Mouse (Mus musculus) neural tube, embryonic 14.5 days (tissue): ENCODE results near the gene Iqcd. TPM values are rescaled to one million over a fixed set of nuclear protein-coding genes. Genes with fewer than 3 reads are reported as not detected.

Source experiments
- ATAC-seq: fragments of 200-750 bp; cut with Nextera tagmentation; 2 replicates; pipeline ENCODE4 v1.8.0; 2017; ENCODE audit warnings: low read depth, mild to moderate bottlenecking, moderate TSS enrichment, moderate library complexity
- H3K27ac ChIP-seq: fragments of 300-500 bp; sonication (generic); 2 replicates; pipeline ENCODE4 v1.5.1; 2014; ENCODE audit warnings: low read depth, mild to moderate bottlenecking, control low read depth, low read length, moderate library complexity, mixed read lengths
- H3K27me3 ChIP-seq: fragments of 300-500 bp; sonication (generic); 2 replicates; pipeline ENCODE4 v1.6.1; 2014; ENCODE audit warnings: low read length; ENCODE audit not compliant: control insufficient read depth, insufficient read depth
- H3K36me3 ChIP-seq: fragments of 300-500 bp; sonication (generic); 2 replicates; pipeline ENCODE4 v1.6.1; 2014; ENCODE audit warnings: low read length, mixed read lengths; ENCODE audit not compliant: control insufficient read depth, insufficient read depth
- H3K4me1 ChIP-seq: fragments of 300-500 bp; sonication (generic); 2 replicates; pipeline ENCODE4 v1.6.1; 2014; ENCODE audit warnings: low read length; ENCODE audit not compliant: control insufficient read depth, insufficient read depth
- H3K4me2 ChIP-seq: fragments of 300-500 bp; sonication (generic); 2 replicates; pipeline ENCODE4 v1.6.1; 2014; ENCODE audit warnings: mild to moderate bottlenecking, low read depth, low read length, control low read depth
- H3K4me3 ChIP-seq: fragments of 300-500 bp; sonication (generic); 2 replicates; pipeline ENCODE4 v1.5.1; 2014; ENCODE audit warnings: low read depth, low read length, control low read depth, mixed read lengths
- H3K9ac ChIP-seq: fragments of 300-500 bp; sonication (generic); replicated peaks from 2 replicates; pipeline ENCODE4 v1.6.1; 2014; ENCODE audit warnings: low read depth, mild to moderate bottlenecking, control low read depth, low read length, mixed read lengths
- H3K9me3 ChIP-seq: fragments of 300-500 bp; sonication (generic); 2 replicates; pipeline ENCODE4 v1.6.1; 2016; ENCODE audit warnings: low read length; ENCODE audit not compliant: control insufficient read depth
- WGBS: fragments of 180-500 bp; shearing (Covaris S2); extraction: QIAGEN DNeasy Blood & Tissue Kit; methylation state at CpG from one replicate; pipeline ENCODE4 v1.1.7; 2014; 5-methylcytosine and 5-hydroxymethylcytosine counted together
- polyA plus RNA-seq: library from polyadenylated mRNA; unstranded; fragments of >200 nt; fragmentation: Nextera tagmentation; extraction: Ambion mirVana; gene quantifications from 2 replicates; pipeline ENCODE4 v1.2.1, GENCODE M21; 2014

Iqcd gene
- polyA plus RNA-seq, 1 experiment from 2014 or later = 1.3 TPM

DNA sequence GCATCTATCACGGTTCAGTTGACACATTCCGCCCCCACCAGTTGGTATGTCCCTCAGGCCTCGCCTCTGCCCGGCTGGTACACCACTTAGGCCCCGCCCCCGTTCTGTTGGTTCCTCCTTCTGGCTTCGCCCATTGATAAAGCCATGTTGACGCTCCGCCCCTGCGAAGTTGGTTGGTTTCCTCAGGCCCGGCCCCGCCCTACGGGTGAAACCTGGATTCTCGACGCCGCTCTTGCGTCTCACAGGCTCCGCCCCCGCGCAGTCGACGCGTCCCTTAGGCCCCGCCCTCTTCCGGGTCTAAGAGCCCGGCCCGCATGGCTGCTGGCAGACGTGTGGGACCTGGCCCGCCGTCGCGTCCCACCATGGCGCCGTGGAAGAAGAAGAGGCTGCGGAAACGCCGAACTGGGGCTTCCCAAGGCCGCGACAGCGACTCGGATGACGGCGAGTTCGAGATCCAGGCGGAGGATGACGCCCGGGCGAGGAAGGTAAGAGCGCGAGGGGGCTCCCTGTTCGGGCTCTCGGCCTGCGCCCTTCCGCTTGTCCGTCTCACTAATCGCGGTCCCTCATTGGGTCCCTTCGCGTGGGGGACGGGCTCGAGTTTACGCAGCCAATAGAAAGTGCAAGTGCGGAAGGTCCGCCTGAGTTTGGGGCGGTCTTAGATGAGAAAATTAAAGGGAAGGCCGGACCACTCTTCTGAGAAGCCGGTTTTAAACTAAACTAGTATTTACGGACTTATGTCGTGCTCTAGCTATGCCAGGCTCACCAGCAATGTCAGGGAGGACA, 24.2 kb downstream of the Iqcd start:
- ATAC-seq = peak; percentile 94
- Histone ChIP-seq H3K4me1 (peaks cover 22% of the 10 kb centered on the region), H3K9ac (peak overlapping the region; percentile 58), H3K4me3 (peak overlapping the region; percentile 60), H3K27me3 (no peaks in the 10 kb centered on the region), H3K4me2 (peak overlapping the region; percentile 85), H3K9me3 (no peaks in the 10 kb centered on the region), H3K36me3 (peaks cover 10% of the 10 kb centered on the region), H3K27ac (peak overlapping the region; percentile 88)
- WGBS = under 1% methylated on average over 69 of the region's 69 CpGs

DNA sequence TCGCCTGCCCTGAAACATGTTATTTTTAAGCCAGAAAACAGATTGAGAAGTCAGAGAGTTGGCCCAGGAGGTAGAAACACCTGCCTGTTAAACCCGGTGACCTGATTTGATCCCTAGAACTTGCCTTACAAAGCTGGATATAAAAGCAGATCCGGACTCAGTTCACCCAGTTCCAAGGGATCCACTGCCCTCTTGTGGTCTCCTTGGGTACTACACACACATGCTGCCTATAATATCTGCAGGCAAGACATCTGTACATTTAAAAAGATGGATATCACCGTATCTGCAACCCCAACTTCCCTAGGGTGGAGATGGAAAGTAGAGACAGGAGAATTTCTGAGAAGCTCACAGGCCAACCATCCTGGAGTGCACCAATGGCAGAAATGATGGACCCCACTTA, 27.1 kb downstream of the Iqcd start:
- Histone ChIP-seq H3K4me3 (no peak overlapping the region), H3K27ac (no peak overlapping the region), H3K36me3 (peaks cover 16% of the 10 kb centered on the region), H3K9ac (no peak overlapping the region), H3K4me2 (no peak overlapping the region), H3K9me3 (no peaks in the 10 kb centered on the region), H3K4me1 (peaks cover 17% of the 10 kb centered on the region), H3K27me3 (no peaks in the 10 kb centered on the region)
- ATAC-seq = no peak
- WGBS = 94% methylated on average over 4 of the region's 4 CpGs

GRCm38 (mm10) chr5:120618778-120619177, 30.0 kb downstream of the Iqcd start:
- Histone ChIP-seq H3K9ac (no peak overlapping the region), H3K4me1 (peaks cover 5% of the 10 kb centered on the region), H3K36me3 (peaks cover 37% of the 10 kb centered on the region), H3K27ac (no peak overlapping the region), H3K4me2 (no peak overlapping the region), H3K4me3 (no peak overlapping the region), H3K27me3 (no peaks in the 10 kb centered on the region), H3K9me3 (no peaks in the 10 kb centered on the region)
- ATAC-seq = no peak
- WGBS = 90% methylated on average over 12 of the region's 12 CpGs

DNA sequence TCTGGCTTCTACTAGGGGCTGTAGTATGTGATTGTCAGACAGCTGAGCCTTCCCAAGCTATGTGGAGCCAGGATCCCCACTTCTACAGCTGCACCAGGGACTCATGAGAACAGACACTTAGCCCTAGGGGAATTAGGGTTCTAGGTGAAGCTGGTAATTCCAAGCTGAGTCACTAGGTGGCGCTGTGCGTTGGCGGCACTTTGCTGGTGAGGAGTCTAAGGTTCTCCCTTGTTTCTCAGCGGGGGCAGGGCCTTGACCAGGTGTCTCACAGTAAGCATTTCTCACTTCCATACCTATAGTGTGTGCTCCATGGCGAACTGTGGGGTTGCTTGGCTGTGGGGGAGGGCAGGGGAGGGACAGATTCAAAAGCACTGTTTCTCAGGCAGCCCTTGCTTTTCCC, 30.4 kb downstream of the Iqcd start:
- H3K27ac ChIP-seq = no peak overlapping the region
- no peaks in the 10 kb centered on the region for H3K27me3 ChIP-seq
- peaks cover 41% of the 10 kb centered on the region for H3K36me3 ChIP-seq
- H3K4me2 ChIP-seq = no peak overlapping the region
- 0 out of 2 replicates have a peak, but pooled peaks cover under 1% of the 10 kb centered on the region for H3K4me1 ChIP-seq
- no peak overlapping the region for H3K9ac ChIP-seq
- H3K4me3 ChIP-seq = no peak overlapping the region
- 17% methylated on average over 5 of the region's 5 CpGs for WGBS
- ATAC-seq = no peak
- H3K9me3 ChIP-seq = no peaks in the 10 kb centered on the region

- Histone ChIP-seq H3K9me3 (no peaks in the 10 kb centered on the region), H3K36me3 (peaks cover 53% of the 10 kb centered on the region), H3K27me3 (no peaks in the 10 kb centered on the region), H3K4me2 (no peak overlapping the region), H3K4me3 (no peak overlapping the region), H3K9ac (no peak overlapping the region), H3K4me1 (no peaks in the 10 kb centered on the region), H3K27ac (no peak overlapping the region)
- 72% methylated on average over 18 of the region's 18 CpGs for WGBS
- no peak for ATAC-seq
Measured at GRCm38 (mm10) chr5:120620375-120621077, 31.7 kb downstream of the Iqcd start.

DNA sequence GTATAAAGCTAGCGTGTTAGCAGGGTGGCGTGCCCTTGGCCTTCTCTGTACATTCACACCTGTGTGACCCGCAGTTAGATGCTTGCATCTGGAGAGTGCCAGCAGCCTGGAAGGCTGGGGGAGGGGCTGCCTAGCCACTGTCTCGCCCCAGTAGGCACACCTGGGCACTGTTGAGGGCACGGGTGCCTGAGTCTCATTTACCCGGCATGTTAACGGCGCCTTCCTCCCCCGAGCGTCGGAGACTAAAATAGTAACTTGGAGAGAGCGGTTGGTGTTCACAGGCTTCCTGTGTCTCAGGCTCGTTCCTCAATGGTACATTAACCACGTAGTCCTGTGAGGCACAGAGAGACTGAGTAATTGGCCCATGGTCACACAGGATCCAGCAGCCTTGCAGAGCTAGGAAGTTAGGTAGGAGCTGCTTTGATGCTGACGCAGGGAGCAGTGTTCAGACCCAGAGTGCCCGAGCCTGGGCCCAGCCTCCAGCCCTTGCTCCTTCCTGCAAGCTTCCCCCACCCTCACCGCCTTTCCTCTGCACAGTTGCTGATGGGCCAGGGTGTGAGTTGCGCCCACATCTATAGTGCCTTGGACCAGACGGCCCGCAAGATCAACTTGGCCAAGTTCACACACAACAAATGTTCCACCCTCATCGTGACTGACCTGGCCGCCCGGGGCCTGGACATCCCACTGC, 32.4 kb downstream of the Iqcd start:
- Histone ChIP-seq H3K27me3 (no peaks in the 10 kb centered on the region), H3K36me3 (peaks cover 53% of the 10 kb centered on the region), H3K4me3 (no peak overlapping the region), H3K4me1 (no peaks in the 10 kb centered on the region), H3K4me2 (no peak overlapping the region), H3K9me3 (no peaks in the 10 kb centered on the region), H3K27ac (no peak overlapping the region), H3K9ac (no peak overlapping the region)
- no peak for ATAC-seq
- WGBS = 93% methylated on average over 23 of the region's 23 CpGs

- H3K27me3 ChIP-seq = no peaks in the 10 kb centered on the region
- no peak for ATAC-seq
- WGBS = 92% methylated on average over 10 of the region's 10 CpGs
- H3K4me1 ChIP-seq = no peaks in the 10 kb centered on the region
- no peak overlapping the region for H3K4me3 ChIP-seq
- H3K27ac ChIP-seq = no peak overlapping the region
- no peak overlapping the region for H3K9ac ChIP-seq
- H3K4me2 ChIP-seq = no peak overlapping the region
- H3K9me3 ChIP-seq = no peaks in the 10 kb centered on the region
- peaks cover 53% of the 10 kb centered on the region for H3K36me3 ChIP-seq
Measured at GRCm38 (mm10) chr5:120621846-120622197, 33.0 kb downstream of the Iqcd start.

DNA sequence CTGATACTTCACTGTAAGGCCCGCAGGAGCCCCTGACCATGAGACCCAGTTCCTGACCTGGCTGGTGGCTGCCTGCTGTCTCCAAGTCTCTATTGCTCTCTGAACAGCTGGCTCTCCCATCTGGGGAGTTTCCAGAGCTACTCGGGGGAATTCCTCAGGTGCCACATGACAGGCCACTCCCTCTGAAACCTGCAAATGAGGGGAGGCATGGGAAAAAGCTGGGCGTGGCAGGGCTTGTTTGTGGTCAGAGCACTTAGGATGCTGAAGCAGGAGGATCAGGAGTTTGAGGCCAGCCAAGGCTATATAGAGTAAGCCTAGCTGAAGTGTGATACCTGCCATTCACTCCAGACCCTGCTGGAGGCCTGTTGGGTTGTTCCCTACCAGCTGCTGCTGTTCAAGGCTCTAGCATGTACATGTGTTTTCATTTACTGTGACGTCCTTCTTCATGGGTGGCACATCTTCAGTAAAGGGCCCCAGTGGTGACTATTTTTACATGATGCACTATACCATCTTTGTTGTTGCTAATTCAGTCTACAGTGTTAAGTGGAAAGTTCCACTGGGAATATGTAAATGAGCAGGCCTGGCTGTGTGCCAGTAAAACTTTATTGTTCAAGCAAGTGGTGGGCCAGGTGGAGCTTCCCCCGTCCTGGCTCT, 33.5 kb downstream of the Iqcd start:
- Histone ChIP-seq H3K27ac (no peak overlapping the region), H3K4me1 (no peaks in the 10 kb centered on the region), H3K4me3 (no peak overlapping the region), H3K27me3 (no peaks in the 10 kb centered on the region), H3K4me2 (no peak overlapping the region), H3K9me3 (no peaks in the 10 kb centered on the region), H3K36me3 (peaks cover 54% of the 10 kb centered on the region), H3K9ac (no peak overlapping the region)
- WGBS = 65% methylated on average over 5 of the region's 5 CpGs
- ATAC-seq = no peak
